ENCODE assay signal across 11 mouse cellular contexts in the genomic region with DNA sequence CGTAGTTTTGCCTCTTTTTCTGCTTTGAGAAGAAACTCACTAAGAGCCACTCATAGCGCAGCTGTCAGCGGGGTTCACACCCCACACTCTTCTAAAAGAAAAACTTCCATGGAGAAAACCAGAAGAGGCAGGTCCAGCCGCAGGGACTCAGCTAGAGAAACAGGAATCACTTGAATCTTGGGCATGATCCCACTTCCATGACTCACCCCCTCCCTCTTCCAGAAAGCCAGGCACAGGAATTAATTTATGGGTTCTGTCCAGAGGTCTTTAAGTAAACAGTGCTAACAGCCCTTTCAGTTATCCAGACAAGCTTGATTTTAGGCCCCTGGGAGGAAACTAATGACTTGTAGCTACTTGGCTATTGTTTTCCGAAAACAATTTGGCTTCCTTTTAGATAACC.
DNase-seq lines count a peak whose midpoint lies in the region; ATAC-seq and TF ChIP-seq lines count a peak whose summit lies in the region.
"Had no signal": no experiment of that assay in that cellular context is flagged by ENCODE, and none has a peak within 500 bp of the region (broad histone marks: within the 10 kb centered on the region; RNA-seq: fewer than 3 reads in every experiment).

No protein-coding gene starts in this region.

- H3K9ac ChIP-seq in kidney, postnatal 0 days (ENCODE audit: low read depth, low read length) = no peak overlapping the region
- no peak overlapping the region for H3K9ac ChIP-seq in stomach, embryonic 15.5 days
- H3K9ac ChIP-seq in midbrain, embryonic 14.5 days (replicated peaks; ENCODE audit: low read length) = no peak overlapping the region
- H3K9ac ChIP-seq: embryonic facial prominence, embryonic 15.5 days; neural tube, embryonic 13.5 days had no signal

- 0 out of 2 replicates have a peak, but pooled peaks cover 3% of the 10 kb centered on the region for H3K4me1 ChIP-seq in kidney, postnatal 0 days (replicated peaks; ENCODE audit: insufficient read depth, low read length)
- peaks cover 7% of the 10 kb centered on the region; the same call in 1 of the 2 replicates for H3K4me1 ChIP-seq in embryonic fibroblast, embryonic 13.5 days (ENCODE audit: control insufficient read depth, insufficient read depth, low read length)
- H3K4me1 ChIP-seq in stomach, embryonic 15.5 days = peaks cover 6% of the 10 kb centered on the region; the same call in 1 of the 2 replicates
- H3K4me1 ChIP-seq in midbrain, embryonic 14.5 days (ENCODE audit: control insufficient read depth, insufficient read depth, low read length) = no peaks in the 10 kb centered on the region
- H3K4me1 ChIP-seq: embryonic facial prominence, embryonic 15.5 days; neural tube, embryonic 13.5 days had no signal

- TF ChIP-seq CTCF in kidney, postnatal 0 days (IDR thresholded peaks at IDR 0.05; ENCODE audit: low read depth) = no peak
- no peak for TF ChIP-seq CTCF in embryonic fibroblast, embryonic 13.5 days (IDR thresholded peaks at IDR 0.05; ENCODE audit: borderline replicate concordance, insufficient read depth, low read length)

- H3K4me3 ChIP-seq in kidney, postnatal 0 days (replicated peaks; ENCODE audit: low read depth, low read length) = no peak overlapping the region
- H3K4me3 ChIP-seq in embryonic fibroblast, embryonic 13.5 days (ENCODE audit: insufficient read depth, low read length) = no peak overlapping the region
- no peak overlapping the region for H3K4me3 ChIP-seq in stomach, embryonic 15.5 days (replicated peaks)
- H3K4me3 ChIP-seq in midbrain, embryonic 14.5 days (replicated peaks; ENCODE audit: low read depth, low read length) = no peak overlapping the region
- H3K4me3 ChIP-seq: embryonic facial prominence, embryonic 15.5 days; neural tube, embryonic 13.5 days had no signal

- no peak for TF ChIP-seq POLR2A in embryonic fibroblast, embryonic 13.5 days (IDR thresholded peaks at IDR 0.05; ENCODE audit: low read depth, low read length)

- 35% methylated on average over 5 of the region's 5 CpGs for WGBS in kidney, postnatal 0 days
- WGBS in stomach, embryonic 15.5 days = 34% methylated on average over 5 of the region's 5 CpGs
- WGBS in midbrain, embryonic 14.5 days = 82% methylated on average over 5 of the region's 5 CpGs

- no peaks in the 10 kb centered on the region for H3K36me3 ChIP-seq in kidney, postnatal 0 days (ENCODE audit: insufficient read depth, low read length)
- no peaks in the 10 kb centered on the region for H3K36me3 ChIP-seq in stomach, embryonic 15.5 days
- no peaks in the 10 kb centered on the region for H3K36me3 ChIP-seq in midbrain, embryonic 14.5 days (ENCODE audit: control insufficient read depth, insufficient read depth, low read length)
- H3K36me3 ChIP-seq: embryonic facial prominence, embryonic 15.5 days; neural tube, embryonic 13.5 days had no signal

- no peak overlapping the region for H3K27ac ChIP-seq in kidney, postnatal 0 days
- H3K27ac ChIP-seq in embryonic fibroblast, embryonic 13.5 days (ENCODE audit: insufficient read depth, low read length) = peak overlapping the region; percentile 25; the same call in 1 of the 2 replicates
- H3K27ac ChIP-seq in stomach, embryonic 15.5 days = no peak overlapping the region
- H3K27ac ChIP-seq in midbrain, embryonic 14.5 days (replicated peaks; ENCODE audit: low read depth, low read length) = no peak overlapping the region
- H3K27ac ChIP-seq: embryonic facial prominence, embryonic 15.5 days; macrophage; neural tube, embryonic 13.5 days had no signal

- H3K27me3 ChIP-seq in kidney, postnatal 0 days (ENCODE audit: insufficient read depth, low read length) = no peaks in the 10 kb centered on the region
- H3K27me3 ChIP-seq in stomach, embryonic 15.5 days (replicated peaks) = no peaks in the 10 kb centered on the region
- no peaks in the 10 kb centered on the region for H3K27me3 ChIP-seq in midbrain, embryonic 14.5 days (ENCODE audit: control insufficient read depth, insufficient read depth, low read length)
- H3K27me3 ChIP-seq: embryonic facial prominence, embryonic 15.5 days; neural tube, embryonic 13.5 days had no signal

- no peak overlapping the region for H3K4me2 ChIP-seq in kidney, postnatal 0 days (ENCODE audit: low read length)
- no peak overlapping the region for H3K4me2 ChIP-seq in stomach, embryonic 15.5 days
- H3K4me2 ChIP-seq in midbrain, embryonic 14.5 days (ENCODE audit: low read length) = no peak overlapping the region
- H3K4me2 ChIP-seq: embryonic facial prominence, embryonic 15.5 days; neural tube, embryonic 13.5 days had no signal

- ATAC-seq in kidney, postnatal 0 days (replicated peaks; ENCODE audit: low FRiP score, low read depth) = no peak
- 0 out of 2 replicates have a peak, but pooled peaks have one; percentile 35 for ATAC-seq in stomach, embryonic 15.5 days (ENCODE audit: insufficient read depth, low FRiP score, low read depth)
- ATAC-seq in cerebellum, adult (ENCODE audit: insufficient number of reproducible peaks, low FRiP score, low TSS enrichment) = no peak
- no peak for ATAC-seq in midbrain, embryonic 14.5 days (ENCODE audit: low FRiP score, low TSS enrichment)

- DNase-seq in kidney, postnatal 0 days (ENCODE audit: low spot score) = peak; percentile 78
- no peak for DNase-seq in kidney, adult 18-20 months
- peak; percentile 18 for DNase-seq in kidney, postnatal 10 days
- no peak for DNase-seq in midbrain, embryonic 14.5 days
- DNase-seq in layer of hippocampus, postnatal 14 days (ENCODE audit: low spot score in 2 of 2) = no peak

- no peaks in the 10 kb centered on the region for H3K9me3 ChIP-seq in kidney, postnatal 0 days (replicated peaks; ENCODE audit: low read length)
- H3K9me3 ChIP-seq in stomach, embryonic 15.5 days = no peaks in the 10 kb centered on the region
- no peaks in the 10 kb centered on the region for H3K9me3 ChIP-seq in midbrain, embryonic 14.5 days (ENCODE audit: control insufficient read depth, low read length)
- H3K9me3 ChIP-seq: embryonic facial prominence, embryonic 15.5 days; neural tube, embryonic 13.5 days had no signal

Comparison
In these comparisons a context has a peak if more than half of its experiments do, and no peak if none do; other contexts are left out.
1. DNase-seq: peak in kidney, postnatal 0 days (single experiment) and kidney, postnatal 10 days (single experiment); none in kidney, adult 18-20 months (single experiment), midbrain, embryonic 14.5 days (single experiment) and layer of hippocampus, postnatal 14 days (0 of 2).